ENCODE assay signal across 8 mouse cellular contexts in the genomic region with DNA sequence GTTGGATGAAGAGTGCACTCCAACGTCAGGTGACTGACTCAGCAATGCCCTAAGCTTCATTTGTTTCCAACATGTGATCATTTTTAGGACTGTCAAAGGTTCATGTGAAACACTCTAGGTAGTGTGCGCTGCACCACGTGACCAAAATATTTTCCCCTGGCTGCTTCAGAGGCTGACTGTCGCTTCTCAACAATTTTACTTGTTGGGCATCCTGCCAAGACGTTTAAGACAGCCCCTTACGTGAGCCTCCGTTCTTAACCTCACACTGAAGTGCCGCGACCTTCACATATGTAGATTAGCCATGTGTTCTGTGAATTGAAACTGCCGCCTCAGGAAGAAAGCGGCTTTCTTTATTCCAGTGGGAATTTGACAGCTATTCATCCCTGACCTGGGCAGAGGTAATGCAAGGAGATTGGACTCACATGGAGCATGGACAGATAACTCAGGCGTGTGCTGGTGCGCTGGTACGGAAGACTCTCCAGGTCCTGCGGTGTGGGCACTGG. TPM values are rescaled to one million over a fixed set of nuclear protein-coding genes. Genes with fewer than 3 reads are reported as not detected.
DNase-seq lines count a peak whose midpoint lies in the region; ATAC-seq and TF ChIP-seq lines count a peak whose summit lies in the region.

No protein-coding gene starts in this region.

- H3K9ac ChIP-seq in heart, embryonic 13.5 days: peak overlapping the region; percentile 50
- H3K9ac ChIP-seq in kidney, embryonic 16.5 days (replicated peaks; ENCODE audit: low read length): no peak overlapping the region
- H3K9ac ChIP-seq in midbrain, embryonic 12.5 days (replicated peaks): no peak overlapping the region

- H3K79me3 ChIP-seq in C2C12 (ENCODE audit: low read depth): peaks cover 93% of the 10 kb centered on the region

- peak overlapping the region; percentile 39; the same call in 1 of the 2 replicates for H3K27ac ChIP-seq in heart, embryonic 13.5 days (replicated peaks)
- H3K27ac ChIP-seq in kidney, embryonic 16.5 days (ENCODE audit: low read length): no peak overlapping the region
- 0 out of 2 replicates have a peak overlapping the region, but pooled peaks have one; percentile 10 for H3K27ac ChIP-seq in midbrain, embryonic 12.5 days (replicated peaks)

- ATAC-seq in heart, embryonic 13.5 days (ENCODE audit: extremely low read depth, insufficient number of reproducible peaks, low FRiP score, low TSS enrichment): no peak
- peak; percentile 25 for ATAC-seq in kidney, embryonic 16.5 days (ENCODE audit: low FRiP score, low TSS enrichment)
- ATAC-seq in midbrain, embryonic 12.5 days (ENCODE audit: low FRiP score, low read depth): peak; percentile 71

- peaks cover 100% of the 10 kb centered on the region for H3K79me2 ChIP-seq in C2C12 (ENCODE audit: control insufficient read depth, insufficient read depth)

- peaks cover 95% of the 10 kb centered on the region for H3K4me1 ChIP-seq in heart, embryonic 13.5 days
- peaks cover 91% of the 10 kb centered on the region for H3K4me1 ChIP-seq in kidney, embryonic 16.5 days (ENCODE audit: insufficient read depth, low read length)
- H3K4me1 ChIP-seq in midbrain, embryonic 12.5 days: peaks cover 83% of the 10 kb centered on the region

- H3K27me3 ChIP-seq in C2C12 (ENCODE audit: control insufficient read depth, insufficient read depth, insufficient read length): no peaks in the 10 kb centered on the region
- no peaks in the 10 kb centered on the region for H3K27me3 ChIP-seq in heart, embryonic 13.5 days (replicated peaks)
- no peaks in the 10 kb centered on the region for H3K27me3 ChIP-seq in kidney, embryonic 16.5 days (ENCODE audit: insufficient read depth, low read length)
- H3K27me3 ChIP-seq in midbrain, embryonic 12.5 days: 0 out of 2 replicates have a peak, but pooled peaks cover 3% of the 10 kb centered on the region

- intact Hi-C loops in left cerebral cortex, postnatal 10 days (cut with DNase I): loop anchor here (5.0 kb wide), 1 partner anchor 50 kb away; no protein-coding TSS in a partner anchor

- H3K4me3 ChIP-seq in C2C12 (ENCODE audit: insufficient read depth, poor library complexity, severe bottlenecking): no peak overlapping the region
- peak overlapping the region; percentile 40 for H3K4me3 ChIP-seq in heart, embryonic 13.5 days
- H3K4me3 ChIP-seq in kidney, embryonic 16.5 days (ENCODE audit: low read length): no peak overlapping the region
- H3K4me3 ChIP-seq in midbrain, embryonic 12.5 days: 0 out of 2 replicates have a peak overlapping the region, but pooled peaks have one; percentile 3

- no peak overlapping the region for H3ac ChIP-seq in C2C12 (ENCODE audit: control insufficient read depth, insufficient read length, low read depth)

- no peaks in the 10 kb centered on the region for H3K36me3 ChIP-seq in C2C12 (ENCODE audit: control insufficient read depth, insufficient read depth)
- H3K36me3 ChIP-seq in heart, embryonic 13.5 days: no peaks in the 10 kb centered on the region
- H3K36me3 ChIP-seq in kidney, embryonic 16.5 days (ENCODE audit: insufficient read depth, low read length): no peaks in the 10 kb centered on the region
- no peaks in the 10 kb centered on the region for H3K36me3 ChIP-seq in midbrain, embryonic 12.5 days

- peak; percentile 93 for DNase-seq in T-cell, adult 2 months (ENCODE audit: low spot score)
- DNase-seq in thymus, postnatal 10 days (ENCODE audit: low spot score in 2 of 2): peak; percentile 58 to 69
- DNase-seq in left cerebral cortex, postnatal 10 days (ENCODE audit: extremely low spot score in 1 of 2, low spot score in 2 of 2): no peak
- no peak for DNase-seq in right cerebral cortex, adult 18-20 months

- H3K9me3 ChIP-seq in heart, embryonic 13.5 days: no peaks in the 10 kb centered on the region
- H3K9me3 ChIP-seq in kidney, embryonic 16.5 days (ENCODE audit: low read length): no peaks in the 10 kb centered on the region
- H3K9me3 ChIP-seq in midbrain, embryonic 12.5 days: no peaks in the 10 kb centered on the region

- TF ChIP-seq CTCF in C2C12 (IDR thresholded peaks at IDR 0.05; ENCODE audit: control insufficient read depth, insufficient read depth, insufficient read length): no peak

- WGBS in heart, embryonic 13.5 days: 14% methylated on average over 15 of the region's 15 CpGs
- WGBS in kidney, embryonic 16.5 days: 16% methylated on average over 15 of the region's 15 CpGs
- WGBS in midbrain, embryonic 12.5 days: 10% methylated on average over 15 of the region's 15 CpGs

- peak overlapping the region; percentile 69 for H3K4me2 ChIP-seq in heart, embryonic 13.5 days
- H3K4me2 ChIP-seq in kidney, embryonic 16.5 days (replicated peaks; ENCODE audit: low read depth, low read length): peak overlapping the region; percentile 34
- H3K4me2 ChIP-seq in midbrain, embryonic 12.5 days (replicated peaks): peak overlapping the region; percentile 44

TF ChIP-seq in C2C12, 6 proteins besides CTCF, POLR2A, EP300 and RAD21:
- TF ChIP-seq CEBPB (IDR thresholded peaks at IDR 0.05; ENCODE audit: low read depth) (no peak), MYOG (IDR thresholded peaks at IDR 0.05; ENCODE audit: control insufficient read depth, extremely low read depth, insufficient read length) (no peak), FOSL1 (IDR thresholded peaks at IDR 0.05; ENCODE audit: insufficient read depth, low read length, poor library complexity, severe bottlenecking) (no peak), MYOD1 (IDR thresholded peaks at IDR 0.05; ENCODE audit: control insufficient read depth, insufficient read length, low read depth) (no peak), MAX (IDR thresholded peaks at IDR 0.05) (no peak), USF1 (IDR thresholded peaks at IDR 0.05; ENCODE audit: low read depth) (peak; percentile 10)
TF ChIP-seq in C2C12: peak in this region for 1.

RNA-seq across cellular contexts. Expression of a gene that starts 13.1 kb away (rescaled TPM):
- 9.1 TPM for polyA plus RNA-seq in C2C12 (2012; fragmentation: generic; extraction: Trizol)
- polyA plus RNA-seq in heart, embryonic 13.5 days (2015; fragmentation: Nextera tagmentation; extraction: Ambion mirVana): 5.0 and 5.2 TPM in 2 replicates
- polyA plus RNA-seq in kidney, embryonic 16.5 days (2015; fragmentation: Nextera tagmentation; extraction: Ambion mirVana): 10.9 and 11.0 TPM in 2 replicates
- 17.4 and 19.0 TPM in 2 replicates for polyA plus RNA-seq in midbrain, embryonic 12.5 days (2016; fragmentation: Nextera tagmentation; extraction: Ambion mirVana)
- total RNA-seq in left cerebral cortex, postnatal 10 days (2021): 10 to 100 TPM; 77.4 to 83.3 TPM

Comparison
In these comparisons a context has a peak if more than half of its experiments do, and no peak if none do; other contexts are left out.
1. H3K4me3 ChIP-seq: peak in heart, embryonic 13.5 days (single experiment) and midbrain, embryonic 12.5 days (single experiment); none in C2C12 (single experiment) and kidney, embryonic 16.5 days (single experiment).
2. DNase-seq: peak in T-cell, adult 2 months (single experiment) and thymus, postnatal 10 days (2 of 2); none in left cerebral cortex, postnatal 10 days (0 of 2) and right cerebral cortex, adult 18-20 months (single experiment).
3. Peak in every context shown above with its lines, with median percentiles within 50 percentile points of each other: H3K4me2 ChIP-seq.